Mouse (Mus musculus): ENCODE measurements around the gene Arvcf.

DNA sequence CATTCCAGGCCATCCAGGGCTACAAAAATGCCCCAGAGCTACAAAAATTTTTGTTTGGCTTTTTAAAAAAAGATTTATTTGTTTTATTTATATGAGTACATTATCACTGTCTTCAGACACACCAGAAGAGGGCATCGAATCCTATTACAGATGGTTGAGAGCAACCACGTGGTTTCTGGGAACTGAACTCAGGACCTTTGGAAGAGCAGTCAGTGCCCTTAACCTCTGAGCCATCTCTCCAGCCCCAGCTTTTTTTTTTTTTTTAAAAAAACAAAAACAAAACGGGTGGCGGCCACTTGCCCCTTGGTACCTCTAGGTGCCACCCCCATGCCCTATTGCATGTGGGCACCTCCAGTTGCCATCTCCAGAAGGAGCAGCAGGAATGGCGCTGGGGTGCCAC is 69.5 kb downstream of the Arvcf start:
- TF ChIP-seq POLR2A (IDR thresholded peaks at IDR 0.05; ENCODE audit: control insufficient read depth, extremely low read depth, insufficient read depth, low read length, poor library complexity) (no peak), CTCF (IDR thresholded peaks at IDR 0.05; ENCODE audit: borderline replicate concordance, control insufficient read depth, extremely low read depth, insufficient read depth, low read length, poor library complexity) (no peak)
